Mouse (Mus musculus): Measurements from ENCODE around the gene Ttll11. TPM values are rescaled to one million over a fixed set of nuclear protein-coding genes. Genes with fewer than 3 reads are reported as not detected.

Ttll11 gene
- polyA plus RNA-seq, 1 experiment: 2.4 TPM

DNA sequence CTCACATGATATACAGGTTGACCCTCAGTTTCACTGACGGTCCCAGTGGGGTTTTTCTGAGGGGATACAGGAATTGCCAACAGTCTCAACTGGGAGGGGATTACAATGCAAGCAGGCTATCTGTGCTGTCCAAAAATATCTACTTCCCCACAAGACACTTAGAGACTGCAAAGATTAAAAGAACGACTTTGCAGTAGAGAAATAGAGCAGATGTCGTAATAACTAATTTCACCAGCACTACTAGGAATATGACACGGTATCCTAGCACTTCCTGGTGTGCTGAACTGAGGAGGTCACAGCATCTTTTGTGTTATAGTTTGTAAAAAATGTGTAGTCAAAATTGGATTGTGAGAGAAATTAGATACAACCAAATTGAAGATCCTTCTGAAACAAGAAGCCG, 44.7 kb downstream of the Ttll11 start:
- no peak overlapping the region for H3K27ac ChIP-seq (replicated peaks; ENCODE audit: low read depth, low read length)
- H3K4me1 ChIP-seq (ENCODE audit: control insufficient read depth, insufficient read depth, insufficient read length, low read length): no peaks in the 10 kb centered on the region
- H3K4me3 ChIP-seq (ENCODE audit: insufficient read depth, low read depth, low read length): no peak overlapping the region

DNA sequence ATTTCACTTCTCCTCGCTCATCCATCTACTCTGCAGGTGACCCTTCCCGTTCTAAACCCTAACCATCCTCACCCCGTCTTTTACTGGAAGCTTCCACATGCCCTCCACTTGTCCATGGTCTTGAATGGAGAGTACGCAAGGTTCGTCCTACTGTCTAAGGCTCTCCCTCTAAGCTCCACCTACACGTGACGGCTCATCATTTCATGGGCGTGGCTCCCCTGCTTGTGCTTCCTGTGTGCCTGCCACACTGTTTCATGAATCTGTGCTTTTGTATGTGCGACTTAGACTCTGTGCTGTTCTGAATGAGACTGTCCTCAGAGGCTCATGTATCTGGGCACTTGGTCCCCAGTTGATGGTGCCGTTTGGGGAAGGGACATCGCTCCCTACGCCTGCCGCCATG, 46.6 kb downstream of the Ttll11 start:
- no peaks in the 10 kb centered on the region for H3K4me1 ChIP-seq (ENCODE audit: control insufficient read depth, insufficient read depth, insufficient read length, low read length)
- no peak overlapping the region for H3K27ac ChIP-seq (replicated peaks; ENCODE audit: low read depth, low read length)
- no peak overlapping the region for H3K4me3 ChIP-seq (ENCODE audit: insufficient read depth, low read depth, low read length)

DNA sequence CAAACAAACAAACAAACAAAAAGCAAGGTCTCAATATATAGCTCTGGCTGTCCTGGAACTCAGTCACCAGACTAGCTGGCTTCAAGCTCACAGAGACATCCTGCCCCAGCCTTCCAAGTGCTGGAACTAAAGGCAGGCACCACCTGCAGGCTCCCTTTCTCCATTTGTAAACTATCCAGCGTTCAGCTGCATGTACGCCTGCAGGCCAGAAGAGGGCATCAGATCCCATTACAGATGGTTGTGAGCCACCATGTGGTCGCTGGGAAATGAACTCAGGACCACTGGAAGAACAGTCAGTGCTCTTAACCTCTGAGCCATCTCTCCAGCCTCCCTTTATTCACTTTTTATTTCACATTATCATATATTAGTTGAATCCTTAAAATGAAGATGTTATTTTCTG, 48.1 kb downstream of the Ttll11 start:
- Histone ChIP-seq H3K4me1 (ENCODE audit: control insufficient read depth, insufficient read depth, insufficient read length, low read length) (no peaks in the 10 kb centered on the region), H3K27ac (replicated peaks; ENCODE audit: low read depth, low read length) (no peak overlapping the region), H3K4me3 (ENCODE audit: insufficient read depth, low read depth, low read length) (no peak overlapping the region)

DNA sequence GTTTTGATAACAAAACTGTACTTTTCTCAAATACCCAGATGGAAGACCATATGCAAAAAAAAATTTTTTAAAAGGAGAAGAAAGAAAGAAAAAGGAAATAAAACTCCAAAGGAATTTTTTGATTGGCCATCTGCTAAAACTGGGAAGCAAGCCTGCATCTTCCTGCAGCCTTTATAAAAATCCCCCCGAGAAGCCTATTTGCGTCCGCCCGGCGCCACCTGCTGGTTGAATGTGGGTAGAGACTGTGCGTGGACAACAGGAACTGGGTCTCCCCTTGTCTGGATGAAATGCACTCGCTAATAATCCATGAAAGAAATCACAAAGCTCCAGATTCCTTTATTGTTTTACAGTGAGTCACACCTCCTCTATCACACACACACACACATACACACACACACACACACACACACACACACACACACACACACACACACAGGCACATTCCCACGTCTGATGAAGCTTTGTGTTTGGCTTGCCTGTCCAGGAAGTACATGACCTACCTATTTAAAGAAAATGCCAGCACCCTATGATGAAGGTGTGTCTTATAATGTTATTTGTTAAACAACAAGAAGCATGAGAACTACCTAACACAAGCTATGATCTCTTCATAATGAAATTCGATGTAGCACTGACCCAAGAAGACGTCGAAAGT, 49.1 kb downstream of the Ttll11 start:
- Histone ChIP-seq H3K4me3 (ENCODE audit: insufficient read depth, low read depth, low read length) (no peak overlapping the region), H3K27ac (replicated peaks; ENCODE audit: low read depth, low read length) (no peak overlapping the region), H3K4me1 (ENCODE audit: control insufficient read depth, insufficient read depth, insufficient read length, low read length) (no peaks in the 10 kb centered on the region)

DNA sequence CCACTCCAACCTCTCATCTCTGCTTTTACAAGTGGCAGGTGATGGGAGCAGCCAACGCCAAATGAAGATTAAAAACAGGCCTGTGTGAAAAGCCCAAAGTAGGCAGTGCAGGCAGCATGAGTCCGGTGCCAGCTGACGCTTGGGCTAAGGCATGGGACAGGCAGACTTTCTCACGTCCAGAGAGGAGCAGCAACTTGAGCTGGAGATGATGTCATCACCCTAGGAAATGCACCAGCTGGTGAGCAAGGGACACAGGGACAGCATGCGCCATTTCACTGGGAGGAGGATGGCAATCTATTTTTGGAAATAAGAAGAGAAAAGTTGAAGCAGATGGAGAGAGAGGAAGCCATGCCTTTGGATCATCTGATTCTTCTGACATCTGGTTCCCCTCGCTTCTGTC, 51.6 kb downstream of the Ttll11 start:
- Histone ChIP-seq H3K4me1 (ENCODE audit: control insufficient read depth, insufficient read depth, insufficient read length, low read length) (no peaks in the 10 kb centered on the region), H3K27ac (replicated peaks; ENCODE audit: low read depth, low read length) (no peak overlapping the region)

DNA sequence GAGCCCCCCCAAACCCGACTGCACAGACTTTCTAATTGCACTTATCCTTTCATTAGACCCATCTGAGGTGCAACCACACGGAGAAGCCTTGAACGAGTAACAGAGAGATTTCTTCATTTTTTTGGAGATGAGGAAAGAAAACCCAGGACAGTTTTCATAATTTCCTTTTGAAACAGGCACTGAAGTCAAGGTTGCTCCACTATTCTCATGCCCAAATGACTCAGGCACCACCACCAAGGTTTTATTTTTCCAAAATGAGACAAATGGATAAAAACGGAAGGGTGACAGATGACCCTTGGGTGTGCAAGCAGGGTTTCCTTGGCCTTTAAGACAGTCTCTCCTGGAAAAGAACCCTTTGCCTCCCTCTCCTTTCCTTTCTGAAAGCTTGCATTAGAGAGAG, 54.8 kb downstream of the Ttll11 start:
- Histone ChIP-seq H3K4me3 (ENCODE audit: insufficient read depth, low read depth, low read length) (no peak overlapping the region), H3K4me1 (ENCODE audit: control insufficient read depth, insufficient read depth, insufficient read length, low read length) (no peaks in the 10 kb centered on the region), H3K27ac (replicated peaks; ENCODE audit: low read depth, low read length) (no peak overlapping the region)

More for the DNA sequence above, 51.6 kb downstream of the Ttll11 start:
- H3K4me3 ChIP-seq (ENCODE audit: insufficient read depth, low read depth, low read length): no peak overlapping the region

DNA sequence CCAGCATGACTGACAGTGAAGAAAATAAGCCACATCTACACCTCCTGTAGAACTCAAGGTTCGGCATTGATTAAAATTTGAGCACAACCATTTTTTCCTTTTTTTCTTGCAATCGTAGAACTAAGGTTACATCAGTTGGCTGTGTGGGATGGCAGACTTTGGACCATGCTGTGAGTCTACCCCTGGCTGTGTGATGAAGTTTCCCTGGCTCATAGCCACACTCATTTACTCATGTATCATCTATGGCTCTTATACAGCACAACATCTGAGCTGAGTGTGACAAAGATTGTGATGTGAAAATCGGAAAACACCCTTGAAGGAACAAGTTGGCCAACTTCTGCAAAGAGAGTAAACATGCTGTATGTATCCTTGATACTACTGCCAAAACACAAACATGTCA, 56.8 kb downstream of the Ttll11 start:
- H3K4me3 ChIP-seq (ENCODE audit: insufficient read depth, low read depth, low read length): no peak overlapping the region
- no peak overlapping the region for H3K27ac ChIP-seq (replicated peaks; ENCODE audit: low read depth, low read length)
- no peaks in the 10 kb centered on the region for H3K4me1 ChIP-seq (ENCODE audit: control insufficient read depth, insufficient read depth, insufficient read length, low read length)

DNA sequence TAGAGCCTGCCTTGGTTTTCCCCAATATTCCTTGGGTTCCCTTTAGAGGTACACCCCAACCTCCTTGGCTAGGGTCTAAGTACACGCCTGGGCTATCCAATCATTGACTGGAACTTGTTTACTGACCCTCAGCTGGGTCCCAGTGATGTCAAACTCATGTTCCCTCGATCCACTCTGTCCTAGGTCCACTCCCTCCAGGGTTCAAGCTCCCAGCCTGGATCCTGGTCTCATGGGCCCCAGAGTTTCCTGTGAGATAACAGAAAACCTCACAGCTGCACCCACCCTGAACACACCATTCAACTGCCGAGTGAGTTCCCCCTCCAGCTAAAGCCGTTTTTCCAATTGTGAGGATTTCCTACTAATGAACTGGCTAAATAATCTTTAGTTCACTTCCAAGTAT, 67.6 kb downstream of the Ttll11 start:
- no peak overlapping the region for H3K4me3 ChIP-seq (ENCODE audit: insufficient read depth, low read depth, low read length)
- no peaks in the 10 kb centered on the region for H3K4me1 ChIP-seq (ENCODE audit: control insufficient read depth, insufficient read depth, insufficient read length, low read length)
- H3K27ac ChIP-seq (replicated peaks; ENCODE audit: low read depth, low read length): no peak overlapping the region

DNA sequence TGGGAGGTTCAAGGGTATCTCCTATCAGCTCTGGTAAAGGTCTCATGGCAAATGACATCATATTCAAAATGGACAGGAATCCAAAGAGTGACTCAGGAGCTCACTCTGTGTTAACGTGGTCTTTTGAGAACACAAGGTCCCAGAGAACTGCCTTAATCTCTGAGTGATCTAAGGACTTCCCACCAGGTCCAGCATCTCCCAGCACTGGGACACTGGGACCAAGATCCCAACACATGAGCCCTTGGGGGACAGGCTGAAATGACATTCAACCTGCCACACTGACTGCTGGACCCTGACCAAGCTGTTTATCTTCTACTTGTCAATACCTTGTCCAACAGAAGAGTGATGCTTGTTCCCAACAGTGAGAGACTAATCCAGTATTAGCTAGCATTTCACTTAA, 68.0 kb downstream of the Ttll11 start:
- Histone ChIP-seq H3K4me3 (ENCODE audit: insufficient read depth, low read depth, low read length) (no peak overlapping the region), H3K27ac (replicated peaks; ENCODE audit: low read depth, low read length) (no peak overlapping the region), H3K4me1 (ENCODE audit: control insufficient read depth, insufficient read depth, insufficient read length, low read length) (no peaks in the 10 kb centered on the region)

DNA sequence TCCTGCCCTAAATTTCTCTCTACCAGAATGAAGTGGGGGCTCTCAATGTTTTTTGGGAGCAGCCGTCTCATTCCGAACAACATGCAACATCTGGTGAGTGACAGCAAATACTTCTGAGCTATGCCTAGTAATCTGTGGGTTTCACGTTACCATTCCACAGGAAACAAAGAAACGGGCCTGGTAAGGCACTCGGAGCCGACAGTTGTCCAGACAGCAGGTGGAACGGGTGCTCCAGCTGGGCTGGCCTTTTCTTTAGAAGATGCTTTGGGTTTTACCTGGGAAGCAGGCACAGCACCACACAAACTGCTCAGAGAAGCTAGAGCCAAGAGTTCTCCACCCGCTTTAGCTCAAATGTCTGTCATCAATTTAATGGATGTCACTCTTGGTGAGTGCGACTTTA, 69.0 kb downstream of the Ttll11 start:
- H3K27ac ChIP-seq (replicated peaks; ENCODE audit: low read depth, low read length): no peak overlapping the region
- H3K4me3 ChIP-seq (ENCODE audit: insufficient read depth, low read depth, low read length): no peak overlapping the region
- H3K4me1 ChIP-seq (ENCODE audit: control insufficient read depth, insufficient read depth, insufficient read length, low read length): no peaks in the 10 kb centered on the region

DNA sequence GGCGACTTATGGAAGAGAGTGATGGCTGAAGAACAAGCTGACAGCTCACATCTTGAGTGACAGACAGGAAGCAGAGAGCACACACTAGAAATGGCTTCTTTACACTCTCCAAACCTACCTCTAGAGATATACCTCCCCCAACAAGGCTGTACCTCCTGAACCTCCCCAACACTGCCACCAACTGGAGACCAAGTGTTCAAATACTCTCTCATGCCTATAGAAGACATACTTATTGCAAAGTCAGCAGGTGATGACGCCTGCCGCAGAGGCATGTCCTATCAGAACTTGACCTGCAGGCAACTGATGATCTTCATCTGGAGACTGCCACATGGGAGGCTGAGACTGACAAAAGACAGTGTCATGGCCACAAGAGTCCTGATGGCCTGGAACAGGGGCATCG, 70.4 kb downstream of the Ttll11 start:
- H3K27ac ChIP-seq (replicated peaks; ENCODE audit: low read depth, low read length): no peak overlapping the region

DNA sequence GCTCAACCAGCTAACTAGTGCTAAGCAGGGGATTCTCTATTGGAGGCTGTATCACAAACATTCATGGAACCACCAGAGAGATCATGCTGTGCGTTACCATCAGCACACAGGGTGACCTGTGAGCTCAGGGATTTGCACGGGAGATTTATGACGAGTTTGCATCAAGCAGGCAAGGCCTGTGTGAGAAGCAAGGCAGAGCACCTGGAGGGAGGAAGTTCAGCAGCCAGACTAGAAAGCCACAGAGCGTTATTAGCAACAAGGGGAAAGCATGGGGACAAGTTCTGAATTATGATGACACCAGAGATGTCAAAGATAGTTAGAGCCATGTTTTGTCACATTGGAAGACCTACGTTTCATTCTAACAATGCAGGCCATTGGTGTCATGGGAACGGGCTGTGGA, 72.1 kb downstream of the Ttll11 start:
- no peak overlapping the region for H3K4me3 ChIP-seq (ENCODE audit: insufficient read depth, low read depth, low read length)
- no peaks in the 10 kb centered on the region for H3K4me1 ChIP-seq (ENCODE audit: control insufficient read depth, insufficient read depth, insufficient read length, low read length)
- no peak overlapping the region for H3K27ac ChIP-seq (replicated peaks; ENCODE audit: low read depth, low read length)

More for the DNA sequence above, 70.4 kb downstream of the Ttll11 start:
- Histone ChIP-seq H3K4me3 (ENCODE audit: insufficient read depth, low read depth, low read length) (no peak overlapping the region), H3K4me1 (ENCODE audit: control insufficient read depth, insufficient read depth, insufficient read length, low read length) (no peaks in the 10 kb centered on the region)

DNA sequence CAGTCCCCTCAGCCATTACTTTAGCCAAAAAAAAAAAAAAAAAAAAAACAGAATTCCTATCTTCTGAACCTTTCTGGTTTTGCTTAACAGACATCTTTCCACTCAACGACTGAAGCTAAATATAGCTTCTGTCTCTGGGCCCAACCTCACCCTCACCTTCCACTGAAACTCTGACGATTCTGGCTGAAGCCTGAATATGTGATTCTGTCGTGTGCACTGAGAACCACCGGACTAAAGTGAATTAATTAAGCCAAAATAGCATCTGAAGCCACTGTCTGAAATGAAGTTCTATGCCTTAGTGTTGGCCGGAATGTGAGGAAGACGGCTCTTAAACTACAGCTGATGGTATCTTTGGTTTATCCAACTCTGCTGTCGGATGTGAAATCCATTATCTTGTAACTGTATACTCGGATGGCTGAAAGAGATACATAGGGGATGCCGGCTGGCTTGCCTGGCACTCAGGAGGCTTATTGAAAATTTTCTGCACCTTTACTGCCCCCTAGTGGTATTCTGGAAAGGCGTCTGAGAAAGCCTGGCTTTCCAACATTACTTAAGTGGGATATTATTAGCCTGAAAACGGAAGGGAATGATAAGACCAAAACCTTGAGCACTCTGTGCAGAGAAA, 73.4 kb downstream of the Ttll11 start:
- no peaks in the 10 kb centered on the region for H3K4me1 ChIP-seq (ENCODE audit: control insufficient read depth, insufficient read depth, insufficient read length, low read length)
- H3K4me3 ChIP-seq (ENCODE audit: insufficient read depth, low read depth, low read length): no peak overlapping the region
- no peak overlapping the region for H3K27ac ChIP-seq (replicated peaks; ENCODE audit: low read depth, low read length)

DNA sequence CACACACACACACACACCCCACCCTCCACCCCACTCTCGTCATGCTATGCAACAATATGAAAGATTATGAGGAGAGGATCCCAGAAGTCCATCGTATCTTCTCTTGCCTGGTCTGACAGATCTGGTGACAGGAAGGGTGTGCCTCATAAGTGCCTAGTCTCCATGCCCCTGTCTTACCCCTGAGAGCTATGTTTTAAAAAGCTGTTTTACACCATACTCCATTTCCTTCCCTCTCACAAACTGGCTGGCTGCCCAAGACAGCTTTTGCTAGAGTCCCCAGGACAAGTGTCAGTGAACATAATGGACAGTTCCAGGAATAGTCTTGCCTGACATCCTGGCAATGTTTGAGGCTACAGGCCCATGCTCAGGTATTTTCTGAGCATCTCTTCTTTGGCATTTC, 78.9 kb downstream of the Ttll11 start:
- Histone ChIP-seq H3K4me1 (ENCODE audit: control insufficient read depth, insufficient read depth, insufficient read length, low read length) (peaks cover 2% of the 10 kb centered on the region; the same call in 1 of the 2 replicates), H3K4me3 (ENCODE audit: insufficient read depth, low read depth, low read length) (no peak overlapping the region), H3K27ac (replicated peaks; ENCODE audit: low read depth, low read length) (no peak overlapping the region)

DNA sequence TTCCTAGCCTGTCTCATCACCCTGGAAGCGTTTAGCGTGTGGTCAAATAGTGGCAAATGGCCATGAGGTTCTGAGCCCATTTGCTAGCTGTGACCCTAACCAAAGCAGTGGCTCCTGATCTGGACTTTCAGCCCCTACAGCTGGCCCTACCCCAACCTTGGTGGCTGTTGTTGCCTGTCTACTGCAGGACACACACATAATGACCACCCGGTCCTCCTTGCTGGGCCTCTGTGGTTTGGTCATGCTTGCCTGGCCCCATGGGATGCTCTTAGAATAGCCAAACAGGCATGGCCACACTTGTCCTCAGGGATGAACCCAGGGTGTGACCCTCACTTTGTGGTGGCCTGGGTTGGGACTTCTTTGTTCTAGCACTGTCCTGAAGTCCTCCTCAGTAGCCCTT, 80.0 kb downstream of the Ttll11 start:
- peaks cover 2% of the 10 kb centered on the region; the same call in 1 of the 2 replicates for H3K4me1 ChIP-seq (ENCODE audit: control insufficient read depth, insufficient read depth, insufficient read length, low read length)
- no peak overlapping the region for H3K27ac ChIP-seq (replicated peaks; ENCODE audit: low read depth, low read length)
- H3K4me3 ChIP-seq (ENCODE audit: insufficient read depth, low read depth, low read length): no peak overlapping the region

DNA sequence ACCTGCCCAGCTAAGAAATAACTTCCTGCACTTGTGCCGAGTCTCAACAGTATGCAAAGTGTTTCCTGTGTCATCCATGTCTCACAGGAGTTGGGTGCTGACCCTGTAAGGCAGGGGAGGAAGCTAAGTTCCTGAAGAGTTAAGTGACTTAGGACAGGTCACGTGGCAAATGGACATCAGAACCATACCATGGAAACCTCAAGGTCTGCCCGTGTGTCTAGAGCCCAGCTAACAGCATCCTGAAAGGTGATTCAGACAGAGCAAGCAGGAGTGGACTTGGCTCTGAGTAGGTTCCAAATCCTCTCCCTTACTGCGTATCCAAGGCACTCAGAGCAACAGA, 80.6 kb downstream of the Ttll11 start:
- Histone ChIP-seq H3K27ac (replicated peaks; ENCODE audit: low read depth, low read length) (no peak overlapping the region), H3K4me3 (ENCODE audit: insufficient read depth, low read depth, low read length) (no peak overlapping the region), H3K4me1 (ENCODE audit: control insufficient read depth, insufficient read depth, insufficient read length, low read length) (peaks cover 2% of the 10 kb centered on the region; the same call in 1 of the 2 replicates)

Measured in brown adipose tissue, adult 24 weeks (tissue).